ENCODE assay signal across 18 mouse cellular contexts in the genomic region with DNA sequence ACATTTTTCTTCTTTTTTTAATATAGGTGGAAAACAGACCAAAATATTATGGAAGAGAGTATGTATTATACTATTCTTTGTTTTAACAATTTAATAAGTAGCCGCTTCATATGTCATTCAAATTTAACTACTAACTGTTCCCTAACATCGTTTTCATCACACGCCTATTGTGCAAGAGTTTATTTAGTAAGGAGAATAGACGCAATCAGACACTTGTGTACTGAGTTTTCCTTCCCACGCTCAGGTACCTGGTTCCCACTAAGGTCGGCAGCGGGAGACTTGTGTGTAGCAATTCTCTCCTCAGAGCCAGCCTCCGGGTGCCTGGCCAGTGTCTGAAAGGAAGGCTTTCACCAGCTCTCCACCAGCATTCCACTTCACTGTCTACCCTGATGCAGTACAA.
"Had no signal": no experiment of that assay in that cellular context is flagged by ENCODE, and none has a peak within 500 bp of the region (broad histone marks: within the 10 kb centered on the region; RNA-seq: fewer than 3 reads in every experiment).

No protein-coding gene starts in this region.

- H3K4me2 ChIP-seq: liver, embryonic 15.5 days; lung, embryonic 14.5 days; midbrain, embryonic 12.5 days; neural tube, embryonic 13.5 days; neural tube, embryonic 15.5 days had no signal

- H3K27ac ChIP-seq: liver, embryonic 15.5 days; midbrain, embryonic 10.5 days; midbrain, embryonic 12.5 days; neural tube, embryonic 13.5 days; neural tube, embryonic 15.5 days had no signal

- H3K36me3 ChIP-seq: liver, embryonic 15.5 days; midbrain, embryonic 12.5 days; neural tube, embryonic 13.5 days; neural tube, embryonic 15.5 days had no signal

- ATAC-seq: midbrain, embryonic 16.5 days had no signal

- H3K9ac ChIP-seq: liver, embryonic 15.5 days; lung, embryonic 14.5 days; midbrain, embryonic 12.5 days; neural tube, embryonic 13.5 days; neural tube, embryonic 15.5 days had no signal

- H3K4me3 ChIP-seq: liver, embryonic 15.5 days; midbrain, embryonic 10.5 days; midbrain, embryonic 12.5 days; myocyte; neural tube, embryonic 13.5 days; neural tube, embryonic 15.5 days had no signal

- DNase-seq: lung, embryonic 14.5 days; lung, postnatal 14 days; midbrain, embryonic 14.5 days; retina, postnatal 1 day; right cerebral cortex, adult 18-20 months; right cerebral cortex, postnatal 25 days; right cerebral cortex, postnatal 4 days; spleen, adult 18-20 months; thymus, adult 18-20 months; thymus, postnatal 14 days; thymus, postnatal 36 days had no signal

- H3K9me3 ChIP-seq: liver, embryonic 15.5 days; midbrain, embryonic 10.5 days; midbrain, embryonic 12.5 days; neural tube, embryonic 13.5 days; neural tube, embryonic 15.5 days had no signal

- H3K4me1 ChIP-seq: liver, embryonic 15.5 days; neural tube, embryonic 15.5 days had no signal

- H3K27me3 ChIP-seq: liver, embryonic 15.5 days; neural tube, embryonic 13.5 days; neural tube, embryonic 15.5 days had no signal
